Mouse (Mus musculus) lung, postnatal 4 days (tissue): ENCODE measurements around the gene Med15.
"Not testable (repeated sequence)": the region's sequence is repeated elsewhere in the genome, so short reads cannot be mapped to it uniquely, and the experiment has no call there.

Experiments used
- DNase-seq, 2 experiments: peaks; one replicate each; pipeline ENCODE4 v3.0.0; 2021

Med15 gene

GRCm38 (mm10) chr16:17614740-17615139, 118.0 kb downstream of the Med15 start:
- DNase-seq: not testable (repeated sequence)

DNA sequence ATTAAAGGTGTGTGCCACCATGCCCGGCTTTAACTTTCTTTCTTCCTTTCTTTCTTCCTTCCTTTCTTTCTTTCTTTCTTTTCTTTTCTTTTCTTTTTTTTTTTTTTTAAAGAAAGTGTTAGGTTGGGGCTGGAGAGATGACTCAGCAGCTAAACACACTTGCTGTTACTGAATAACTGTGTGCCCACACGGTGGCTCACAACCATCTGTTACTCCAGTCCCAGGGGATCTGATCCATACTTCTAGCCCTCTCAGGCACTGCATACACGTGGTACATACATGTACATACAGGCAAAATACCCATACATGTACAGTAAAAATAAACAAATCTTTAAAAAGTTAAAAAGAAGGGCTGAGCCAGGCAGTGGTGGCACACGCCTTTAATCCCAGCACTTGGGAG, 121.3 kb downstream of the Med15 start:
- no peak for DNase-seq

DNA sequence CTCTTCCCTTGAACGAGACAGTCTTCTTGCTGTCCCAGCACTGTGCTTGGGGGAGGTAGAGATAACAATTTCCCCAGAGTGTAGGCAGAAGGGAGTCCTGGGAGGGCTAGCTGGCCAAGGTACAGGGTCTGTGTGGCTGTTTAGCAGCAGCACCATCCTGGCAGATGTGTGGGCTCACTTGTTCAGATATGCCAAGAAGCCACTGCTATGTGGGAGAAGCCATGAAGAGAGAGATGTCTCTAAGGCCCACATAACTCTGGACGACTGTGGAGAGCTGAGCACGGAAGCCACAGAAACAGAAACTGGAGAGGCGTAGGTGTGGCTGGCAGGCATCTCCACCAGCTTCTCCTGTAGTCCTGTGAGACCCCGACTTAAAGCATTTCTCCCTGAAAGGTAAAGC, 127.0 kb downstream of the Med15 start:
- no peak for DNase-seq

- no peak for DNase-seq
Observed at GRCm38 (mm10) chr16:17604941-17605340, 127.8 kb downstream of the Med15 start.
